Mouse (Mus musculus) intestine, postnatal 0 days (tissue): ENCODE data around the gene Plekhb2. TPM values are rescaled to one million over a fixed set of nuclear protein-coding genes. Genes with fewer than 3 reads are reported as not detected.

Experiments used
- ATAC-seq: fragments of 200-750 bp; cut with Nextera tagmentation; 2 replicates; pipeline ENCODE4 v1.8.0; 2017; ENCODE audit warnings: mild to moderate bottlenecking, moderate TSS enrichment, moderate library complexity
- H3K27ac ChIP-seq: fragments of 300-500 bp; sonication (generic); 2 replicates; pipeline ENCODE4 v1.5.1; 2014; ENCODE audit warnings: mild to moderate bottlenecking, low read depth, low read length, moderate library complexity
- H3K27me3 ChIP-seq: fragments of 300-500 bp; sonication (generic); replicated peaks from 2 replicates; pipeline ENCODE4 v1.6.1; 2014; ENCODE audit warnings: low read length, mixed read lengths; ENCODE audit not compliant: control insufficient read depth, insufficient read depth
- H3K36me3 ChIP-seq: fragments of 300-500 bp; sonication (generic); 2 replicates; pipeline ENCODE4 v1.6.1; 2014; ENCODE audit warnings: mild to moderate bottlenecking, moderate library complexity; ENCODE audit not compliant: control insufficient read depth, insufficient read depth
- H3K4me1 ChIP-seq: fragments of 300-500 bp; sonication (generic); replicated peaks from 2 replicates; pipeline ENCODE4 v1.6.1; 2014; ENCODE audit warnings: antibody characterized with exemption, low read length, mixed read lengths; ENCODE audit not compliant: control insufficient read depth, insufficient read depth
- H3K4me2 ChIP-seq: fragments of 300-500 bp; sonication (generic); replicated peaks from 2 replicates; pipeline ENCODE4 v1.6.1; 2014; ENCODE audit warnings: low read depth, mild to moderate bottlenecking, moderate library complexity
- H3K4me3 ChIP-seq: fragments of 300-500 bp; sonication (generic); 2 replicates; pipeline ENCODE4 v1.5.1; 2014; ENCODE audit warnings: low read depth, low read length
- H3K9ac ChIP-seq: fragments of 300-500 bp; sonication (generic); 2 replicates; pipeline ENCODE4 v1.6.1; 2014; ENCODE audit warnings: mild to moderate bottlenecking, low read depth, low read length
- H3K9me3 ChIP-seq: fragments of 300-500 bp; sonication (generic); 2 replicates; pipeline ENCODE4 v1.6.1; 2016; ENCODE audit warnings: mixed run types; ENCODE audit not compliant: control insufficient read depth
- CTCF ChIP-seq: sonication (generic); IDR thresholded peaks from 2 replicates; pipeline ENCODE4 v1.5.1; 2016; ENCODE audit warnings: low read depth, mild to moderate bottlenecking, control low read depth, antibody characterized with exemption, moderate library complexity
- WGBS: fragments of 180-500 bp; shearing (Covaris S2); extraction: QIAGEN DNeasy Blood & Tissue Kit; methylation state at CpG from one replicate; pipeline ENCODE4 v1.1.7; 2014; 5-methylcytosine and 5-hydroxymethylcytosine counted together
- polyA plus RNA-seq: library from polyadenylated mRNA; unstranded; fragments of >200 nt; fragmentation: Nextera tagmentation; extraction: Ambion mirVana; gene quantifications from 2 replicates; pipeline ENCODE4 v1.2.1, GENCODE M21; 2015

The Plekhb2 gene
- polyA plus RNA-seq, 1 experiment from 2014 or later: 191 TPM

DNA sequence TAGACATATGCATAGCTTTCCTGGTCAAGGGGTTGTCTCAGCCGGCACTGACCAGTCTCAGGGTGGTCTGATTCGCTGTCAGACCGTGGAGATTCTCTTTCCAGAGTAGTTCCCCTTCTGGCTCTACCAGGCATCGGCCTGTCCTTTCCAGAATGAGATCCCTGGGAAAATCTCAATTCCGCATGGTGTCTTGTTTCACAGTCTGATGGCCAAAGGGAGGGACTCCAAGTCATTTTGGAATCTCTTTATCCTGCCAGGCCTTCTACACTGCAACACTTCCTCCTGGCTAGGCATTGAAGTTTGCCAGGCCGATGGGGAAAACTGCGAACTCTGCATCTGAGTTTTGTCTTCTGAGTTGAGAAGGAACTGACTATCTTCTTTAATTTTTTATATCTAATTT lies 10.4 kb downstream of the Plekhb2 start:
- Histone ChIP-seq H3K36me3 (peaks cover 34% of the 10 kb centered on the region; the same call in 1 of the 2 replicates), H3K4me1 (peaks cover 3% of the 10 kb centered on the region; the same call in 1 of the 2 replicates), H3K4me2 (no peak overlapping the region), H3K27ac (no peak overlapping the region), H3K9me3 (no peaks in the 10 kb centered on the region), H3K9ac (no peak overlapping the region), H3K27me3 (no peaks in the 10 kb centered on the region), H3K4me3 (no peak overlapping the region)
- TF ChIP-seq CTCF: no peak
- WGBS: 91% methylated on average over 7 of the region's 7 CpGs
- ATAC-seq: no peak

DNA sequence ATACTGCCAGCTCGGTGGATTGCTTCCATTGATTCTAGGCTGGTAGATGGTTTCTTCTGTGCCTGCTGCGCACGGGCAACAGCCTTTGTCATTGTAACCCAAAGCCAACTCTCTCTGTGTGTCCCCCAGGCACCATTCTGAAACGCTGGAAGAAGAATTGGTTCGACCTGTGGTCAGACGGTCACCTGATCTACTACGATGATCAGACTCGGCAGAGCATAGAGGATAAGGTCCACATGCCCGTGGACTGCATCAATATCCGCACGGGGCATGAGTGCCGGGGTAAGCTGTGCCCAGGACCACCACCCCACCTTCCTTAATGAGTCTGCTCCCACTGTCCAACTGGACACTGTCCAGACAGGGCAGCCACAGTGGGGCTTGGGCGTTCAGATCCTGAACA lies 13.1 kb downstream of the Plekhb2 start:
- Histone ChIP-seq H3K4me2 (no peak overlapping the region), H3K9me3 (no peaks in the 10 kb centered on the region), H3K27me3 (no peaks in the 10 kb centered on the region), H3K4me1 (peaks cover 3% of the 10 kb centered on the region; the same call in 1 of the 2 replicates), H3K27ac (no peak overlapping the region), H3K36me3 (peaks cover 47% of the 10 kb centered on the region), H3K4me3 (no peak overlapping the region), H3K9ac (no peak overlapping the region)
- 90% methylated on average over 13 of the region's 13 CpGs for WGBS
- no peak for TF ChIP-seq CTCF
- no peak for ATAC-seq

DNA sequence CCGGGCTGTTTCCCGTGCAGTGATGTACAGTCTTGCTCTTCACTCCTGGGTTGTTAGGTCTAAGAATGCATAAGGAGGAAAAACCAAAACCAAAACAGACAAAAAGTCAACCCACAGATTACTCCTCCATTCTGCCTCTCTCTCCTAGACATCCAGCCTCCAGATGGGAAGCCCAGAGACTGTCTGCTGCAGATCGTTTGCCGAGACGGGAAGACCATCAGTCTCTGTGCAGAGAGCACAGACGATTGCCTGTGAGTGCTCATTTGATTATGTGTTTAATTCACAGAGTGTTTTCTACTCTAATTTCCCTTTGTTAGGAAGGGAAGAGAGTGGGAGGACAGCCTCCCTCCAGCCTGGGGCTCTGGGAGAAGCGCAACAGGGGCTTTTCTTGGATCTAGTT lies 13.5 kb downstream of the Plekhb2 start:
- no peak overlapping the region for H3K27ac ChIP-seq
- no peak for ATAC-seq
- H3K9ac ChIP-seq: no peak overlapping the region
- H3K4me2 ChIP-seq: no peak overlapping the region
- 87% methylated on average over 7 of the region's 7 CpGs for WGBS
- peaks cover 51% of the 10 kb centered on the region for H3K36me3 ChIP-seq
- TF ChIP-seq CTCF: no peak
- no peak overlapping the region for H3K4me3 ChIP-seq
- H3K4me1 ChIP-seq: peaks cover 3% of the 10 kb centered on the region; the same call in 1 of the 2 replicates
- no peaks in the 10 kb centered on the region for H3K9me3 ChIP-seq
- H3K27me3 ChIP-seq: no peaks in the 10 kb centered on the region

DNA sequence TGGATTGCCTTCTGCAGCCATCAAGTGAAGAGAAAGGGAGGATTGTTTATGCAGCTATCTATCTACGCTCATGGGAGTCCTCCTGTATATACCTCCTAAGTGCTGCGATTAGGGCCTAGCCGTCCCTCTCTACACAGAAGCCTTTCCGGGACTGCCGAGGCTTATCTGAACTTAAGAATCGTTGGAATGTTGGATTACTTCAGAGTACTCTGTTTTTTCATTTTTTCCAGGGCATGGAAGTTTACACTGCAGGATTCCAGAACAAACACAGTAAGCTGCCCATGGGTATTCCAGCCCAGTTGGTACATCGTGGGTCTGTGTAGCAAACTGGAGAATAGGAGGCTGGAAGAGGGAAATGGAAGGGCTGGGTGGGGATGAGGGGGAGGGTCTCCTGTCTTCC lies 14.5 kb downstream of the Plekhb2 start:
- Histone ChIP-seq H3K36me3 (peaks cover 59% of the 10 kb centered on the region), H3K9me3 (no peaks in the 10 kb centered on the region), H3K27me3 (no peaks in the 10 kb centered on the region), H3K4me2 (no peak overlapping the region), H3K27ac (no peak overlapping the region), H3K4me1 (0 out of 2 replicates have a peak, but pooled peaks cover 3% of the 10 kb centered on the region), H3K9ac (no peak overlapping the region), H3K4me3 (no peak overlapping the region)
- ATAC-seq: no peak
- 39% methylated on average over 7 of the region's 7 CpGs for WGBS
- no peak for TF ChIP-seq CTCF

DNA sequence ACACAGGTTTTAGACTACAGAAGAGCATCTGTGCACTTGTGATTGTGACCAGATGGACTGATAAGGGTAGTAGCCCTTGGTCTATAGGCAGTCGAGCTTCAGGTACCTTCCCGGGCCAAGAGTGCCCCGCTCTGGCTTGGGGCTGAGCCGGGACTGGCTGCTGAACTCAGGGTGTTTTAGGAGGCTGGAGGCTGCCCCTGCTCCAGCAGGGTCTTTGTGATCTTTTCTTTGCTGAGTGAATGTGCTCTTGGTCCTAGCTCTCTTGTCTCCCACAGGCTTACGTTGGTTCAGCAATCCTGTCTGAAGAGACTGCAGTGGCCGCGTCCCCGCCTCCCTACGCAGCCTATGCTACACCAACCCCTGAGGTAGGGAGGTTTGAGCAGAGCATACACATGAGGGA lies 16.1 kb downstream of the Plekhb2 start:
- Histone ChIP-seq H3K4me2 (no peak overlapping the region), H3K9me3 (no peaks in the 10 kb centered on the region), H3K4me3 (no peak overlapping the region), H3K27ac (no peak overlapping the region), H3K36me3 (peaks cover 72% of the 10 kb centered on the region), H3K27me3 (no peaks in the 10 kb centered on the region), H3K4me1 (no peaks in the 10 kb centered on the region), H3K9ac (no peak overlapping the region)
- TF ChIP-seq CTCF: no peak
- WGBS: 88% methylated on average over 9 of the region's 9 CpGs
- ATAC-seq: no peak

DNA sequence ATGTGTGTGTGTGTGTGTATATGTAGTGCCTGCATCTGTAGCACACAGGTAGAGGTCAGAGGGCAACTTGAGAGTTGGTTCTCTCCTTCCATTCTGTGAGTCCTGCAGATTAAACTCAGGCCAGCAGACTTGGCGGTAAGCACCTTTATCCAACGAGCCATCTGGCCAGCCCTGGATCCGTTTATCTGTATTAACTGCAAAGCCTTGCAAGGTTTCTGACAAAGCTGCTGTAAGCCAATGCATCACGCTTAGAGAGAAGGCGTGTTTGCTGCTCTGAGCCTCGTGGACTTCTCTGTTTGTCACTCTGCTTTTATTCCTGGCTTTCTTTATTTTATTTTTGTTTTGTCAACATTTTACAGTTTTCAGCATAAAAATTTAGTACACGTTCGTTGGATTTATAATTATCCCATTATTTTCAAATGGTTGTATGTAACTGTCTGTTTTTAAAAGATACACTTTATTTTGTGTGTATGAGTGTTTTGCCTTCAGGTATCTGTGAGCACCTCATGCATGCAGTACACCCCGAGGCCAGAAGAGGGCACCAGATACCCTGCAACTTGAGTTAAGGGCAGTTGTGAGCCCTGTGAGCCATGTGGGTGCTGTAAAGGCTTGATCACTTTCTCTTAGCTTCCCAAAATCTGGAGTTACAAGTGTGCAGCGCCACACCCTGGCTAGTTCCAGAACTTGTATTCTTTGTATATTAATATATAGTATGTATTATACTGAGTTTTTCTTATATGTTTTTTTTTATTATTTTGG lies 17.2 kb downstream of the Plekhb2 start:
- Histone ChIP-seq H3K27ac (no peak overlapping the region), H3K9me3 (no peaks in the 10 kb centered on the region), H3K4me1 (no peaks in the 10 kb centered on the region), H3K27me3 (no peaks in the 10 kb centered on the region), H3K36me3 (peaks cover 78% of the 10 kb centered on the region), H3K4me3 (no peak overlapping the region), H3K4me2 (no peak overlapping the region), H3K9ac (no peak overlapping the region)
- WGBS: 53% methylated on average over 10 of the region's 10 CpGs
- peak; percentile 68; the same call in 1 of the 2 replicates for ATAC-seq
- peak; percentile 92 for TF ChIP-seq CTCF
